Mouse (Mus musculus) duodenum, adult 2 months (tissue): ENCODE data around the gene Adck2. TPM values are rescaled to one million over a fixed set of nuclear protein-coding genes. Genes with fewer than 3 reads are reported as not detected.

ENCODE experiments used
- polyA plus RNA-seq: library from polyadenylated mRNA; depleted of rRNA; stranded (reverse); fragments of >200 nt; gene quantifications from 2 replicates; pipeline ENCODE4 v1.2.3, GENCODE M21; 2012; ENCODE audit warnings: low replicate concordance; rRNA removed

Gene Adck2
- 7.8 and 12.4 TPM in 2 replicates for polyA plus RNA-seq

DNA sequence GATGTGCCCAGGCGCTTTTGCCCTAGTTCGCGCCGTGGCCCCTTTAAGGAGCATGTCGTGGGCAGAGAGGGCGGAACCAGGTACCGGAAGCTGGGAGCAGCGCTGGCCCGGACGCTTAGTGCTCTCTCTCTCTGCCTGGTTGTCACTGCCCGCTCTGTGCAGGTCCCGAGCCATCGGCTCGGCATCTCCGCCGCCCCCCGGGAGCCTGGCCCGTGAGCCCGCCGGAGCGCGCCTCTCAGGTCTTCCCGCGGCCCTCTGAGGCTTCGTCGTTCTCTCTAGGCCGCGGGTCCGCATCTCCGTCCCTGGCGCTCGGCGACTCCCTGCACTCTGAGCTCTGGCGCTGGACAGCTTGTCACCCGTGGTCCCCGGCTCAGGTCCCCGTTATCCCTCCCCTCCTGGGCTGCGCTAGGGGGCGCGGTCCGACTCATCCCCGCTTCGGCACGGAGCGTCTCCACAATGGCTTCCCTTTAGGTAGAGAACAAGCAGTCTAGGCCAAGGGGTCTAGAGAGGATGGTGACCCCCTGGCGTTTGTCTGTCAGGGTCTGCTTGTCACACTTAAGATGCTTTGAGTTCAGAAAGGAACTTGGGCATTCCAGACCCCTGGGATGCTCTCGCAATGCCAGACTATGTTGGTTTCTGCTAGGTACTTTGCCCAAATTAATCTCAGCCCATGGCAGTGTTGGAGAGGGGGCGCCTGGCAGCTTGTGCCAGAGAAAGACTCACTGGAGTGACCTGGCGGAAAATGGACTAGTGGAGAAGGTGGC is at the start of gene Adck2:
Gene Adck2, plus strand, starts transcription at position 83 of the 764 bp plus-strand sequence.

DNA sequence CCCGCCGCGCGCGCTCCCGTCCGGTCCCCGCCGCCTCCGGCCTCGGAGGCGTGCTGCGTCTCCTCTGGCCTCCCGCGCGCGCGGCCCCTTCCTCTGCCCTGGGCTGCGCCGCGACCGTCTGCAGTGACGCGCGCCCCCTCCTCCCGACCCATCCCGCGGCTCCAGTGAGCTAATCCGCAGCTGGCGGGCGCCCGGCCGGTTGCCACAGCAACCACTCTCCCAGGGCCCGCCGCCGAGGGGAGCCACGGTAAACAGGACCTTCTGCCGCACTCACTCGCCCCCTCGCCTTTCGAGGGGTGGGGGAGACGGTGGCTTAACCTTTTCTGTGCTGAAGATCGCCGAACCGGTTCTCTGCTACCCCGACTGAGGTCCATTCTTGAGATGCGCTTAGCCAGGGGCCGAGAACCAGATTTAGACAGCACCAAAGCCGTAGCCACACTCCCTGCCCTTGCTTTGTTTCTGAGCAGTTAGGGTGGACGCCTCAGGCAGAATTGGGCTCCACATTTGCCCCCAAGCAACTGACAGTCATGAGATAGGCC is 15.9 kb upstream of the Adck2 start, which contains the start of gene Dennd2a:
Gene Dennd2a, minus strand, starts transcription at position 145 of the 539 bp plus-strand sequence.

DNA sequence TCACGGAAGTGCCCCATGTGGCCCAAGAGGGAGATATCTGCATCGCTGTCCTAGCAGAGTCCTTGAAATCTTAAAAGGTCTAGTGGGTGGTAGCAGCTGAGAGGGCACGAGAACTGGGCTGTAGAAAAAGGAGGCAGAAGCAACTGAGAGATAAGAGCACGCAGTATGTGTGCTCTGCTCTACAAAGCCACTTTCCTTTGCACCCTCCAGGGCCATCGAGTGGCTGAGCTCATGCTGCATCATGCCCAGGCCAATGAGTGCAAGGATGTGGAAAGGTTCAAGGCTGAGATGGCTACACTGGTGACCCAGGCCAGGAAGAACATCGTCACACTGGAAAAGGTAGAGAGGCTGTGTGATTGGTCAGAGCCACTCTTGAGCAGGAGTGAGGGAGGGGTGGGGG is 11.8 kb downstream of the Adck2 start, which contains the start of gene Gm42420:
Gene Gm42420, plus strand, starts transcription at position 237 of the 400 bp plus-strand sequence.

DNA sequence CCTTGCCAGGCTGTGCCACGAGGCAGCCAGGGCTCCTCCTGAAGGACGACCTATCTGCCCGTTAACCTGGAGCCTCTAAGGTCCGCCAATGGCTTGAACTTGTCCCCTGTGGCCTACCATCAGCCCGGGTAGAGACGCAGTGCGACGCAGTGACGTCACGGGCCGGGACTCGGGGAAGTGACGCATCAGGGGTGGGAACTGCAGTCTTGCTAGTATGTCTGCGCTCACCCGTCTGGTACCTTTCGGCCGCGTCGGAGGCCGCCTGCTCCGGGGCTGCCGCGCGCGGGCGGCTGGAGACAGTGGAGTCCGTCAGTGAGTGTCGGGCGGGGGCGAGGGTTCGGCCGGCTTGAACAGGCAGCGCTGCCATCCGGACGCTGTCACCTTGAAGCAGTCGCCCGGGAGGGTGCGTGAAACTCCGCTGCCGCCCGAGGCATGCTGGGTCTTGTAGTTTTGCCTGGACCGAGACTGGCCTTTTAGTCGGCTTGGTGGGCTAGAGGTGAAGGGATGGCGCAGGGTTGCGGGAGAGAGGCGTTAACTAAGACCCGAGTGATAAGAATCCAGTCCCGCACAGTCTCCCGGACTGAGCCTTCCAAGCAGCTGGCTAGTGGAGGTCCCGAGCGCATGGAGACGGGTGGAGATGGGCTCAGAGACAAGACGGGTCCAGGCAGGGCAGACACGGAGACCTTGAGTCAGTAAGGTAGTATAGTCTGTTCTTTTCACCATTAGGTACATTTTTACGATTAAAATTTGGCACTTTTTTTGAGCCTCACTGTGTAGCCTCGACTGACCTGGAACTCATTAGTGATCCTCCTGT is 18.9 kb downstream of the Adck2 start, which contains the start of gene Ndufb2:
Gene Ndufb2, plus strand, starts transcription at position 174 of the 814 bp plus-strand sequence.

Other genes with a start within 250 kb of the Adck2 start
- gene Slc37a3, start 196.2 kb upstream of the Adck2 start, polyA plus RNA-seq = 9.3 and 13.8 TPM in 2 replicates
- gene Rab19, start 192.7 kb upstream of the Adck2 start, polyA plus RNA-seq = 3.3 and 5.4 TPM in 2 replicates
- gene Mkrn1, start 153.4 kb upstream of the Adck2 start, polyA plus RNA-seq = 45.1 and 75.5 TPM in 2 replicates
- 2.2 and 2.3 TPM in 2 replicates for gene Dennd2a, start 16.0 kb upstream of the Adck2 start, polyA plus RNA-seq
- not detected in 2 replicates for gene Gm42420, start 11.9 kb downstream of the Adck2 start, polyA plus RNA-seq
- gene Ndufb2, start 18.7 kb downstream of the Adck2 start, polyA plus RNA-seq = 766 and 800 TPM in 2 replicates
- 1.5 and 4.9 TPM in 2 replicates for gene Braf, start 151.6 kb downstream of the Adck2 start, polyA plus RNA-seq
- 9.6 and 14.5 TPM in 2 replicates for gene Mrps33, start 237.1 kb downstream of the Adck2 start, polyA plus RNA-seq